Mouse (Mus musculus): ENCODE measurements around the gene Ap3d1. TPM values are rescaled to one million over a fixed set of nuclear protein-coding genes. Genes with fewer than 3 reads are reported as not detected.

Ap3d1 gene
- total RNA-seq, 1 experiment from 2014 or later: 173 TPM

DNA sequence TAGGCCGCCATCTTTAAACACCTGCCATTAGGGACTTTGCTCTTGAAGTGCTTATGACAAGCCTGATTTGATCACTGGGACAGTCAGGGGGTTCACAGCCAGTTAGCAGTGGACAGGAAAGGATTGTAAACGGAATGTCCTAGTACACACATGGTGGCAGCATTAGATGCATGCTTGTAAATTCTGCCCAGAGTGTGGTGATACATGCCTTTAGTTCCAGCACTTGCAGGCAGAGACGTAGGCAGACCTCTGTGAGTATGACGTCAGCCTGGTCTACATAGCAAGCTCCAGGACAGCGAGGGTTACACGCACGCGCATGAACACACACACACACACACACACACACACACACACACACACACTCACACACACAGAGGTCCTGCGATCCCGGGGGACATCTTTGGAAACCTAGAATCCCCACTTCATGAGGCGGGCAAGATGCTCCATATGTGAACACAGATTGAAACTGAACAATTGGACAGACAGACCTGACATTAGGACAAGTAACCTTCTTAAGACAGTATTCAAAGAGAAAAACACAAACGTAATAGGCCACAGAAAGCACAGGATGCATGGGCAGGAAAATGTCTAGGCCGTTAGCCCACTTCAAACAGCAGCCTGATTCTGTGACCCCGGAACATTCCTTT, 83.7 kb downstream of the Ap3d1 start:
- ATAC-seq (ENCODE audit: extremely low read depth, insufficient number of reproducible peaks, low FRiP score, poor library complexity, severe bottlenecking): no peak

Other genes with a start within 250 kb of the Ap3d1 start
- not detected in 2 replicates for gene Onecut3, start 247.4 kb downstream of the Ap3d1 start, total RNA-seq (2017)
- gene Atp8b3, start 203.1 kb downstream of the Ap3d1 start, total RNA-seq (2017): 0.12 and 0.23 TPM in 2 replicates
- 29.3 and 35.4 TPM in 2 replicates for gene Rexo1, start 180.7 kb downstream of the Ap3d1 start, total RNA-seq (2017)
- gene Klf16, start 164.9 kb downstream of the Ap3d1 start, total RNA-seq (2017): 6.5 and 8.0 TPM in 2 replicates
- gene Abhd17a, start 151.9 kb downstream of the Ap3d1 start, total RNA-seq (2017): 26.4 and 33.0 TPM in 2 replicates
- 11.2 and 13.3 TPM in 2 replicates for gene Scamp4, start 139.4 kb downstream of the Ap3d1 start, total RNA-seq (2017)
- not detected in 2 replicates for gene Adat3, start 139.4 kb downstream of the Ap3d1 start, total RNA-seq (2017)
- gene Gm49322, start 136.2 kb downstream of the Ap3d1 start, total RNA-seq (2017): 0.74 and 1.3 TPM in 2 replicates
- 216 and 221 TPM in 2 replicates for gene Csnk1g2, start 119.4 kb downstream of the Ap3d1 start, total RNA-seq (2017)
- 21.4 and 22.8 TPM in 2 replicates for gene Btbd2, start 85.2 kb downstream of the Ap3d1 start, total RNA-seq (2017)
- gene Mknk2, start 64.2 kb downstream of the Ap3d1 start, total RNA-seq (2017): 105 and 113 TPM in 2 replicates
- gene Mob3a, start 40.3 kb downstream of the Ap3d1 start, total RNA-seq (2017): 171 and 197 TPM in 2 replicates
- 32.9 and 46.6 TPM in 2 replicates for gene Izumo4, start 40.1 kb downstream of the Ap3d1 start, total RNA-seq (2017)
- 18.0 and 21.4 TPM in 2 replicates for gene Dot1l, start 12.9 kb upstream of the Ap3d1 start, total RNA-seq (2017)
- gene Sf3a2, start 55.9 kb upstream of the Ap3d1 start, total RNA-seq (2017): 15.5 and 20.4 TPM in 2 replicates
- 50.4 and 52.8 TPM in 2 replicates for gene Plekhj1, start 56.4 kb upstream of the Ap3d1 start, total RNA-seq (2017)
- 0.81 TPM in 1 of 2 replicates, not detected in the other for gene Amh, start 63.0 kb upstream of the Ap3d1 start, total RNA-seq (2017)
- not detected in 2 replicates for gene Jsrp1, start 71.2 kb upstream of the Ap3d1 start, total RNA-seq (2017)
- 227 and 271 TPM in 2 replicates for gene Oaz1, start 84.4 kb upstream of the Ap3d1 start, total RNA-seq (2017)
- not detected in 2 replicates for gene Lingo3, start 101.8 kb upstream of the Ap3d1 start, total RNA-seq (2017)
- gene Lsm7, start 112.9 kb upstream of the Ap3d1 start, total RNA-seq (2017): 50.7 and 60.8 TPM in 2 replicates
- 13.3 and 20.7 TPM in 2 replicates for gene Sppl2b, start 113.0 kb upstream of the Ap3d1 start, total RNA-seq (2017)
- gene Tmprss9, start 129.6 kb upstream of the Ap3d1 start, total RNA-seq (2017): not detected in 2 replicates
- gene Timm13, start 158.7 kb upstream of the Ap3d1 start, total RNA-seq (2017): 15.1 and 23.1 TPM in 2 replicates
- gene Lmnb2, start 176.0 kb upstream of the Ap3d1 start, total RNA-seq (2017): 8.0 and 11.8 TPM in 2 replicates
- 59.9 and 63.2 TPM in 2 replicates for gene Gadd45b, start 187.8 kb upstream of the Ap3d1 start, total RNA-seq (2017)